Mouse (Mus musculus): ENCODE data around the gene Ell.

Gene Ell

DNA sequence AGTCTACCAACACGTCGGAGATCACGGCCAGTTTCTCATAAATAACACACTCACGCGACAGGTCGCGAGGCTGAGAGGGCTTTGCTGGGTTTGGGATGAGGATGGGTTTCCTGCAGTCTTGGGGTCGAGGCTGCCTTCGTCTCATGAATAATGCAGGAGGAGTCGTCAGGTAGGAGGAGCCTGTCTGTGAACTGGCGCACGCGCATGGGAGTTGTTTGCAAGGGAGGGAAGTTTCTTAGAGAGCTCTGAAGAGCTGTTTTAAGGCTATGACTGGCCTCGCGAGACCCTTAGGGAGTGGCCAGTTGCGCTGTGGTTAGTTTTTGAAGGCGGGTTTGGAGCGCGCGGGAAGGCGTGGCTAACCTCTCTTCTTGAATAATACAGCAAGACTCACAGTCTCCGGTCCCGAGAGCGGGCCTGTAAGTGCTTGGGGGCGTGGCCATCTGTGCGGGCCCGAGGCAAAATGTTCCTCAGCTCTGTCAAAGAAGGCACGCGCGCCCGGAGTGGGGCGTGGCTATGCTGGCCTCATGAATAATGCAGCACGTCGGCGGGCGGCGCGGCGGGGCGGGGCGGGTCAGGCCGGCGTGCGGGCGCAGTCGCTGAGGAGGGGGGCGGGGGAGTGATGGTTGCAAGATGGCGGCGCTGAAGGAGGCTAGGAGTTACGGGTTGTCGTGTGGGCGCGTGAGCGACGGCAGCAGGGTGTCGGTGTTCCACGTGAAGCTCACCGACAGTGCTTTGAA, at the start of gene Ell:
Gene Ell (plus strand): TSS at position 381 of the 737 bp plus-strand sequence.
- peak; percentile 99 for DNase-seq (ENCODE audit: low spot score in 2 of 2)

DNA sequence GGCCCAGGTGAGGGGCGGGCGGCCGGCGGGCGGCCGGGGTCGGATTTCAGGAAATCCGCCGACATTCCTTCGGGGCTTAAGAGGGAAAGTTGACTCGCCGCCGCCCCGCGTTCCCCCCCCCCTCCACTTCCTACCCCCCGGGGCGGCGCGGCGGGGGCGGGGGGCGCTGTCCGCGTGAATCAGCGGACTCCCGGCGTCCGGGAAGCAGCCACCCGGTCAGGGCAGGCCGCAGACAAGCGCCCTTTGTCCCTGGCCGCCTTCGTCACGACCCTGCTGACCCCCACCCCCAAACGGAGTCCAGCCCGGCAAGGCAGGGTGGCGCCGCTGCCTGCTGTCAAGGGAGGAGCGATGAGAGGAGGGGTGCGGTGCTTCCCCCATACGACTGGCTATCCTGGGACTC, 49.7 kb upstream of the Ell start:
- DNase-seq (ENCODE audit: low spot score in 2 of 2) = no peak

DNA sequence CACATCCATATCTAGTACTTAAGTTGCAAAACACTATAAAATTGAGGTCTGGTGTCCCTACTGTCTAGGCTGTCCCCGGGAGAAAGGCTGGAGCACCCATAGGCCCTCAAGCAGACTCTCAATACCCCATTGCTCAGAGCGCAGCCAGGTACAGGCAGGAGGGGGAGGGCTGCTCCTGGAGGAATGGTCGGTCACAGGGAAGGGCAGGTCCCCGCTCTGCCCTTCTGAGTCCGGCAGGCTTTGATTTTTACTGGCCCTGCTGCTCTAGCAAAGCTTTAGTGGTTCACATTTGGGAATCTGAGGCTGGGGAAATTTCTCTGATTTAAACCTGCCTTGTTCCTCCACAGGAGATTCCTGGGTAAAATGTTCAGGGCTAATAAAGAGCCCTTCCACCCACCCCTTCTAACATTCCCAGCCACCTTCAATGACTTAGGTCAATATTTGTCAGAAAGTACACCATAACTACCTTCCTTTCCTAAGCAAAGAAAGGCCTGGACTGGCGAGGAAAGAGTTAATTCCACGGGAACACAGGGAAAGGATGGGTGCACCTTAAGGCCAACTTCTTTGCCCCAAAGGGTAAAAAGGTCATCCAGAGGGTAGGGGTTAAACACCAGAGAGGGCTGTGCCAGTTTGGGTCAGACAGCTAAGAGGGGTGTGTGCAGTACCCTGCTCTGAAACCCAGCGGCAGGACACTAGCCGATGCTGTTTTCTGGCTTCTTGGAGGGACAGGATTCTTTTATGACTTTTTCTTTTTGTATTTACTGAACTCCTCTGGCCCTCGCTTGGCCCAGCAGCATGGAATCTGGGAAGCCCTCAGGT, 49.0 kb upstream of the Ell start:
- no peak for DNase-seq (ENCODE audit: low spot score in 2 of 2)

DNA sequence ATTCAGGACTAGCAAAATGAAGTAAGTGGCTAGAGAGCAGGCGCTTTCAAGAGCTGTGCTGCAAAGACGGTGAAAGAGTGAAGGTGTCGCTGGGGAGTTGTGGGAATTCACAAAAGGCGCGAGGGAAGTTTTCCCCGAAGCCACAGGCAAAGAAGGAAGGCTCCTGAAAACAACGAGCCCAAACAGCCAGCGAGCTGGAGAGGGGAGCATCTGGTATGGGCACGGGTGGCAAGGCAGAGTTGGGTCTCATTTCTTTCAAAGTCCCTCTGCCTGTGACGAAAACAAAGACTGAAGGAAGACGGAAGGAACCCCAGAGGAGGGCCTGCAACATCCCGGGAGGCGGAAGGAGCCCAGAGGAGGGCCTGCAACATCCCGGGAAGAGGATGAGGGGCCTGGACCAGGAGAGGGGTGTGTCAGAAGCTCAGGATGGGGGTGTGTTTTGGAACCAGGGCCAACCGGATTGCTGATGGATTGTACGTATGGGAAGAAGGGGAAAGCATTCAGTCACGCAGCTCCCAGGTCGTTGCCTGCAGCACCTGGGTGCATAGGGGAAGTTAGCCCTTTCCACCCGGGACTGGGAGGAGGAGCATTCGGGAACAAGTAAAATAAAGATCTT, 48.3 kb upstream of the Ell start:
- no peak for DNase-seq (ENCODE audit: low spot score in 2 of 2)

DNA sequence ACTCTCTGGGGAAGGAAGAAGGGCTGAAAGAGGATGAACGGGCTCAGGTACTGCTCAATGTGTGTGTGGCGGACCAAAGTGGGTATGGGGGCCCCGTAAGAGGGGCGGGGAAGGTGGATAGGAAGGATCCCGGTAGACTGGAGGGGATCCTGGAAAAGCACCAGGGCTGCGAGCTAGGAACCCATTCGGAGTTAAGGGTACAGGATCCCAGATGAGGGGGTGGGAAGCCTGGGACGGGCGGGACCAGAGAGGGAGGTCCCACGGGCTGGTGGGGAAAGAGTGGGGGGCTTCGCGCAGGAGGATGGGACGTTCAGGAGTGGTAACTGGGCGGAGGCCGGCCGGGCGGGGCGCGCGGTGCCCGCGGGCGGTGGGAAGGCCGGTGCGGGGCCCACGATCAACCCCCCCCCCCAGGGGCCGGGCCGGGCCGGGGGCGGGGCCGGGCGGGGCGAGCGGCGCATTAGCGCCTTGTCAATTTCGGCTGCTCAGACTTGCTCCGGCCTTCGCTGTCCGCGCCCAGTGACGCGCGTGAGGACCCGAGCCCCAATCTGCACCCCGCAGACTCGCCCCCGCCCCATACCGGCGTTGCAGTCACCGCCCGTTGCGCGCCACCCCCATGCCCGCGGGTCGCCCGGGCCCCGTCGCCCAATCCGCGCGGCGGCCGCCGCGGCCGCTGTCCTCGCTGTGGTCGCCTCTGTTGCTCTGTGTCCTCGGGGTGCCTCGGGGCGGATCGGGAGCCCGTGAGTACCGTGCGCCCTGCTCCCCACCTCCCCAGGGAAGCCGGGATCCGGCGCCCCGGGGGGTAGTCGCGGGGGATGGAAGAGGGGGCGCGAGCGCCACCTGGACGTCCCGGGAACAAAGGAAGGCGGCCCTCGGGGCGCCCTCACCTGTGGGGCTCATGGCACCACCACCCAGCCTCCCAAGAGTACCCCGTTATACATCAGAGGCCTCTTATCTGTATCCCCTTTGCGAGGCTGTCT, 46.3 kb upstream of the Ell start, which contains the start of gene Crlf1:
Gene Crlf1 (plus strand): TSS at position 495 of the 977 bp plus-strand sequence.
- DNase-seq (ENCODE audit: low spot score in 2 of 2) = no peak

DNA sequence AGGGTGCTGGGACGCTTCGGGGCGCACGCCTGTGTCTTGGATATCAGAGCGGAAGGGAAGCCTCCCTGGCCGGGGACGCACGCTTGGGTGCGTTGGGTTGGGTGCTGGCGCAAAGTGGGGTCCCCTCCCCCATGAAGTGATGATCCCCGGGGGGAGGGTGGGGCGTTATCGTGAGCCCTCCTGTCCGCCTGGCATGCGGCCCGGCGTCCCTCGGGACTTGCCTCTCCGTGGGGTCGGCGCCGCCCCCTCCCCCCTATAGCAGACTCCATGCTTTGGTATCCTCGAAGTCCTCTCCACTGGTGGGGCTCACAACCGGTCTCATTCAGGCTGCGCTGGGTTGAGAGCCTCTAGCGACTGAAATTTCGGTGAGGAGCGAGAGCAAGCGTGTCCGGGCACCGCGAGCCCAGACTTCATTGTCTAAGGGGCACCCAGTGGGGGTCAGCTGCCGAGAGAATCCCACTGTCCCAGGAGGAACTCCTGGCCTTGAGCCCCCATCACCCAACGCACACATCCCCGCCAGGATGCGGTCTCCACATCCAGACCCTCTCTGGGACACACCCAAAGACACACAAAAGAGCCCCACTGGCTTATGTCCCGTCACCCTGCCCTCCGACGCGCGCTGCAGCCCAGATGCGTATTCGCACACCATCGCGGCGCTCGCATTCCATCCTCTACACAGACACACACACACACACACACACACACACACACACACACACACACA, 45.4 kb upstream of the Ell start:
- no peak for DNase-seq (ENCODE audit: low spot score in 2 of 2)

DNA sequence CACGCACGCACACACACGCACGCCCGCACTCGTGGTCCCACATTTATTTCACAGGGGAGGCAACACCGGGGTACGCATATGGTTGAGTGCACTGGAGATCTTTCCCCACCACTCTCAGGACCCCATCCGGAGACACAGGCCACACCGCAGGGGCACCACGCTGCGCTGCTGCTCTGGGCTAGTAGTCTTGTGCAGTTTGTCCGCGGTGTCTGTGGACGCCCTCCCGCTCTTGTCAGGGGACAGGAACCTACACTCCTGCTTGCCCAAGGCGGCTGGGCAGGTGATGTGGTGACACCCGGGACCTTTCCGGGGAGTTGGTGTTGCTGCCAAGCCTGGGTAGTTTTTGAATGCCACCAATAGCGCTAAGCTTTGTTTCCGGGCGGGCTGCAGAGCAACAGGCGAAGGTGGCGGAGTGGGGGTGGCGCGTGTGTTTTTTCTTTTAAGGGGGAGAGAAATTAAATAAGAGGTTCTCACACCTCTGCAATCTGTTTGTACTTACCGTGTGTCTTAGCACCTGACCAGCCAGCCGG, 44.8 kb upstream of the Ell start:
- DNase-seq (ENCODE audit: low spot score in 2 of 2) = no peak

DNA sequence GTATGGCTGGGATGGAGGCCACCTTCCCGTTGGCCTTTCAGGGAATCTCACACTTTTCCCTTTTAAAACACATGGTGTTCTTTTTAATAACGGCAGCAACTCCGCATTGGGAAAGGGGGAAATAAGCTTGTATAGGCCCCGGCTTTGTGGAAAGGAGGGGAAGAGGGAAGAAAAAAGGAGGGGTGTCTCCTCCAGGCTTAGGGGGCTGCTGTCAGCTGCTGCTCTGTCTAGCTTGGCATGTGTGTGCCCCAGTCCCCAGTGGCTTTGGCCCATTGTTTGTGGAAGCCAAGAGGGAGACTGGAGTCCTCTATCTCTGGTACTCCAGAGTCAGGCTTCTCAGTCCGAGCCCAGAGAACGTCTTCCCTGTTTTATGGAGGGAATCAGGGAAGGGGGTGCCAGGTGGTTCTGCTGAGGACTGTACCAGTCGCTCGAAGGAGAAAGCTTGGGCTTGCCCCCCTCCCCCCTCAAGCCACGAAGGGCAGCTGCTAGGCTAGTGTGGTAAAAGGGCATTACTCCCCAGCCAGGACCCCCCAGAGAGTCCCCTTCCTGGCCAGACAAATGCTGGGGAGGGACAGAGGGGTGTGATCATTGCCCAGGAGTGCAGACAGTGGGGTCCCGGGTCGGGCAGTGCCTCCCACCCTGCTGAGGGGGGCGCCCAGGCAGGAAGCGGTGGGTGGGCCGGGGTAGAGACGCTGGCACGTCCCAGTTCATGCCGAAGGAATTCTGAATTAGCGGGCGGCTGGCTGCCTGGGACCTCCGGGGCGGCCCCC, 44.1 kb upstream of the Ell start:
- no peak for DNase-seq (ENCODE audit: low spot score in 2 of 2)

DNA sequence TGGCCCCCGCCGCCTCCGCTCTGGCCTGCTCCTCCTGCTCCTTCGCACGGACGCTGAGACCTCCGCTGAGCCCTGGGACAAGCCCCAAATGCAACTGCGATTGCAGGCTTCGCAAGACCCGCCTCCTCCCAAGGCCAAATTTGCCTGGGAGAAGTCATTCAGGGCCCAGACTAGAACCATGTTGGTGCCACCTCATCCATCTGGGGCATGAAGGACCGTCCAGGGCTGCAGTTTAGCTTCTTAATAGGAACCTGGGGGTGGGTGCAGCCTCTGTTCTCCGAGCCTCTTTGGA, 43.5 kb upstream of the Ell start:
- DNase-seq (ENCODE audit: low spot score in 2 of 2) = no peak

DNA sequence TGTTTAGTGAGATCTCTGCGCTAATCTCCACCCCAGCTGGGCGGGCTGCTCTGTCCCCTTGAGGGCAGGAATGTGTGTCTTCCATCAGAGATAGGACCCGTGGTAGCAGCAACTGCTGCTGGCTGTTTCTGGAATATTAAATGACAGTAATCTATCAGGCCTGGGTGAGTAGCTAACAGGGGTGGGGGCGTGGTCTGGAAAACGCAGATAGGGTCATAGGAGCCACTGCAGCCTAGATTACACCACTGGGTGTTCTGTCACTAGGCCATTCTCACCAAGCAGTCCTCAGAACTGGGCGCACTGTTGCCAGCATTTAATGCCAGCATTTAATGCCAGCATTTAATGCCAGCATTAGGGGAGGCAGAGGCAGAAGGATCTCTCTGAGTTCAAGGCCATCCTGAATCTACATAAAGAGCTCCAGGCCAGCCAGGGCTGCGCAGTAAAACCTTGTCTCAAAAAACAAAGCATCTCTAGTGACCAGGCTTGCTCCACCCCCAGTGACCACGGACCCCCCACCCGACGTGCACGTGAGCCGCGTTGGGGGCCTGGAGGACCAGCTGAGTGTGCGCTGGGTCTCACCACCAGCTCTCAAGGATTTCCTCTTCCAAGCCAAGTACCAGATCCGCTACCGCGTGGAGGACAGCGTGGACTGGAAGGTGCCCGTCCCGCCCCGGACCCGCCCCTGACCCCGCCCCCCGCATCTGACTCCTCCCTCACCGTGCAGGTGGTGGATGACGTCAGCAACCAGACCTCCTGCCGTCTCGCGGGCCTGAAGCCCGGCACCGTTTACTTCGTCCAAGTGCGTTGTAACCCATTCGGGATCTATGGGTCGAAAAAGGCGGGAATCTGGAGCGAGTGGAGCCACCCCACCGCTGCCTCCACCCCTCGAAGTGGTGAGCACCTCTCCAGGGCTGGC, 38.6 kb upstream of the Ell start:
- DNase-seq (ENCODE audit: low spot score in 2 of 2) = no peak

DNA sequence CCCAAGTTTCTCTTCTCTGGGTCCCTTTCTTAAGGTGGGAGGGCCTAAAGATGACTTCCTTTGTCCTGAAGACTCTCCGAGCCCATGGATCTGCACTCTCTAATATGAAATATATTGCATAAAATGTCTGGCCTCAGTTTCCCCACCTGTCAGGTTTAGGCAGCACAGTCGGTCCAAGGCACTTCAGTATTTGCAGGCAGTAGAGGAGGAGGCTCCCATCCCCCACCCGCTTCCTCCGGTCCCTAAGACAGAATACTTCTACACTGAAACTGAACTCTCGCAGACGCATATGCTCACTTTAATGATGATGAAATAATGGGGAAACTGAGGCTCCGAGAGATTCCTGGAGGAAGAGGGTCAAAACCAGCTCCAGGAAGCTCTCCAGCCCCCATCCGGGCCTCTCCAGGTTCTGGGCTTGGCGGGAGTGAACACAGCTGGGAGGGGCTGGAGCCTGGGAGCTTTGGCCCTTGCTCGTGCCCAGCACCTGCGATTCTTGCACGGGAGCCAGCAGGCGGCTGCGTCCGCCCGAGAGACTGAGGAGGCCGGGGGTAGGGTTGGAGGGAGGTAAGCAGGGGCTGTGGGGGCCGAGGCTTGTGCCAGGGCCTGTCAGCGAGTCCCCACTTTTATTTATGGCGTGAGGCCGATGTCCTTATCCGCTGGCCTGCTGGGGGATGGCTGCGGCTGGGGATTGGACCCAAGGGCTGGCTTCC, 37.3 kb upstream of the Ell start:
- no peak for DNase-seq (ENCODE audit: low spot score in 2 of 2)

DNA sequence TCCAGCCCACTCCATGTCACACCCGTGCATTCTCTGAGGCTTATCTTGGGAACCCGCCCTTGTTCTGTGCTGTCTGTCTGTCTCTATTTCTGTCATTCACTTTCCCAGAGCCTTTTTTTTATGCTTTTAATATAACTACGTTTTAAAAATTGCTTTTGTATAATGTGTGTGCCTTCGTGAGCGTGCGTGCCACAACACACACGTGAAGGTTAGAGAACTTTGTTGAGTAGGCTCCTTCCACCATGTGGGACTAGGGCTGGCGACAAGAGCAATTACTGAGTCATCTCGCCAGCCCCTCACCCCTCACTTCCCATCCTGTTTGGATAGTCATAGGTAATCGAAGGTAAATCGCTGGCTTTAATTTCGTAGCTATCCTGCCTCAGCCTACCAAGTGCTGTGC, 36.7 kb upstream of the Ell start:
- DNase-seq (ENCODE audit: low spot score in 2 of 2) = no peak

DNA sequence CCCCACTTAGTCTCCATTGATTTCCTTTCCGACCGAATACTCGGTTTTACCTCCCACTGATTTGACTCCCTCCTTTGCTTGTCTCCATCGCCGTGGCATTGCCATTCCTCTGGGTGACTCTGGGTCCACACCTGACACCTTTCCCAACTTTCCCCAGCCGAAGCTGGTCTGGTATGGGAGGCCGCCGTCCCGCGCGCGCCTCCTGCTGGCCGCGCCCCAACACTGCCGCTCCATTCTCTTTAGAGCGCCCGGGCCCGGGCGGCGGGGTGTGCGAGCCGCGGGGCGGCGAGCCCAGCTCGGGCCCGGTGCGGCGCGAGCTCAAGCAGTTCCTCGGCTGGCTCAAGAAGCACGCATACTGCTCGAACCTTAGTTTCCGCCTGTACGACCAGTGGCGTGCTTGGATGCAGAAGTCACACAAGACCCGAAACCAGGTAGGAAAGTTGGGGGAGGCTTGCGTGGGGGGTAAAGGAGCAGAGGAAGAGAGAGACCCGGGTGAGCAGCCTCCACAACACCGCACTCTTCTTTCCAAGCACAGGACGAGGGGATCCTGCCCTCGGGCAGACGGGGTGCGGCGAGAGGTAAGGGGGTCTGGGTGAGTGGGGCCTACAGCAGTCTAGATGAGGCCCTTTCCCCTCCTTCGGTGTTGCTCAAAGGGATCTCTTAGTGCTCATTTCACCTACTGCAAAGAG, 36.1 kb upstream of the Ell start:
- DNase-seq (ENCODE audit: low spot score in 2 of 2) = peak in 1 of 2 experiments; percentile 59

DNA sequence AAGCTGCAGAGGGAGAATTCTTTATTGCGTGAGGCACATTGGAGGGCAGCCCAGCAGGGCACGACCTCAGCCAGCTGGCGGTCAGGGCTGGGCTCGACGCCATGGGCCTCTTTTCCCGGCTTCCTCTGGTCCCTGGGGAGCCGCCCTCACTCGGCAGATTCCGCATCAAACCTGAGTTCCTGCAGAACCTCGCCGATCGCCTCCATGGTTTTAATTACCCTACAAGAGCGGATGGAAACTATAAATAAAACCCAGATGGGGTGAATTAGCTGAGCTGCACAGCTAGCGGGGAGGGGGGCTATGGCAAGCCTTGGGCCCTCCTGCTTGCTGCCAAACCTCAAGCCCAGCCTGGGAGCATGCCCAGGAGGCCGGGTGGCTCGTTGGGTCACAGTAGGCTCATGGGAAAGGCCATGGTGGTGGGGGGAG, 35.0 kb upstream of the Ell start:
- peak in 1 of 2 experiments; percentile 63 for DNase-seq (ENCODE audit: low spot score in 2 of 2)

DNA sequence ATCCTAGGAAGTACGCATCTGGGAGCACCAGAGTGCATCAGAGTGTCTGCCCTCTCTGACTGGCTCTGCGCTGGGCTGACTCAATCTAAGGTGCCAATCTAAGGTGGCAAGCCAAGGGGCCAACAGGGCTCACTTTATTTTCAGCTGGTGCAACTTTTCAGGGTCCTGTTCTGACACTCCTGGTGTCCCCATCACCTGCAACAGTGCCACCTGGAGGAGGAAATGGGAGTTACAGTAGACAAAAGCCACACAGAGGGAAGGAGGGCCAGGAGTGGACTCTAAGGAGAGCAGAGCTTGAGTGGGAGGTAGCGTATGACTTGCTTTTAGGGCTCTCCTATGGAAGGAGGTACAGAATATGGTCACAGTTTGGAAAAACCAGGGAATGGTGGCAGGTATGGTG, 34.4 kb upstream of the Ell start:
- DNase-seq (ENCODE audit: low spot score in 2 of 2) = peak; percentile 82 to 85

DNA sequence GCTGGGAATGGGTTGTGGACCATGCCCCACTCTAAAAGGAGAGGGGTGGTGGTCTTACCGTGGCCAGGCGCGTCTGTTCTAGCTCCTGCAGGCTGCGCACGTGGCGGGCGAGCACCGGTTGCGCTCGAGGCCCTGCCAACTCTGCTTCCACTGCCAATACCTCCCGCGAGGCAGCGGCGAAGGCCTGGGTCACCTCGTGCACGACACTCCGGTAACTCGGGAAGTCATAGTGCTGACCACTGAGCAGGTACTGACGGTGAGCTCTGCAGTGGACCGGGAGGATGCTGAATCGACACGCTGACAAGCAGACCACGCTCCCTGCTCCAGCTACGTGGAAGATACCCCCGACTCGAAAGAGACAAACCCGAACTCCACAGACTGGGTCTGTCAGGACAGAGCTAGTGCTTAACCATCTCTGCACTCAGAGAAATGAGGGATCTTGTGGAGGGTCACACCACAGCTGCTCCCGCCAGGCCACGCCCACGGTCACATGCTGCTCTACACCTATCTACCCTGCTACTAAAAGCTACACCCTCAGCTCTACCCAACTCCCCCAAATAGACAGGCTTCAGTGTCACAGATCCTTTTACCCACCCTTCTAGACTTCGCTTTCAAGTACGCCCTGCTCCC, 33.4 kb upstream of the Ell start:
- DNase-seq (ENCODE audit: low spot score in 2 of 2) = no peak

Measured in frontal cortex, postnatal 36 days (tissue).